Mouse (Mus musculus): ENCODE data around the gene Micu1. TPM values are rescaled to one million over a fixed set of nuclear protein-coding genes. Genes with fewer than 3 reads are reported as not detected.

Gene Micu1
- polyA plus RNA-seq, 1 experiment: 74.1 TPM

GRCm38 (mm10) chr10:59900939-59901338, 198.7 kb downstream of the Micu1 start:
- H3K27ac ChIP-seq (ENCODE audit: insufficient read depth, low read length): no peak overlapping the region
- TF ChIP-seq CTCF (IDR thresholded peaks at IDR 0.05; ENCODE audit: borderline replicate concordance, insufficient read depth, low read length): no peak
- TF ChIP-seq POLR2A (IDR thresholded peaks at IDR 0.05; ENCODE audit: low read depth, low read length): no peak
- H3K4me1 ChIP-seq (ENCODE audit: control insufficient read depth, insufficient read depth, low read length): peaks cover 17% of the 10 kb centered on the region
- no peak overlapping the region for H3K4me3 ChIP-seq (ENCODE audit: insufficient read depth, low read length)

GRCm38 (mm10) chr10:59901463-59901862, 199.2 kb downstream of the Micu1 start:
- H3K4me1 ChIP-seq (ENCODE audit: control insufficient read depth, insufficient read depth, low read length): peaks cover 17% of the 10 kb centered on the region
- no peak overlapping the region for H3K4me3 ChIP-seq (ENCODE audit: insufficient read depth, low read length)
- no peak for TF ChIP-seq POLR2A (IDR thresholded peaks at IDR 0.05; ENCODE audit: low read depth, low read length)
- TF ChIP-seq CTCF (IDR thresholded peaks at IDR 0.05; ENCODE audit: borderline replicate concordance, insufficient read depth, low read length): no peak
- no peak overlapping the region for H3K27ac ChIP-seq (ENCODE audit: insufficient read depth, low read length)

DNA sequence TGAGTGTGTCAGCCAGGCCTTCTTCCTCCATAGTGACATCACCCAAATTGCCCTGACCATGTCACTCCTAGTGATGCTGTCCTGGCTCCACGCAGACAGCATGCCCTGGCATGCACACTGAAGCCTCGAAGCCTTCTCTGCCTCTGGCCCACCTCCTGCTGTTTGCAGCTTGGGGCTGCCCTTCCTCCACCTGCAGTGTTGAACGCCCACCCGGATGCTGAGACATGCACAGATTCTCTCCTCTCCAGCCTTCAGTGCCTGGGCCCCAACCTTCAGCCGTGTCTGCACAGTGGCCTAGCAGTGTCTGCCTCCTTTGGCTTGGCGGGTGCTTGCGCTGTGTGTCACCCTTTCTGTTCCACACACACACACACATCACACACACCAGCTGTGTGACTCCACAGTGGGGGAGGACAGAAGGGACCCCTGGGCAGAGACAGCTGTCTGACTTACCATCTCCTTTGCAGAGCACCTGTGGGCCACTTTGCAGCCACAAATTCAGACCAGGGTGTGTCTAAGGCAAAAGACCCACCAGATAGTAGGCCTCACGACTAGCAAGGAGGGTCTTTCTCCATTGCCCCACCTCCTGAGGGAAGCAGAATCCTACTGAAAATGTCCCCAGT, 199.8 kb downstream of the Micu1 start:
- TF ChIP-seq POLR2A (IDR thresholded peaks at IDR 0.05; ENCODE audit: low read depth, low read length): no peak
- Histone ChIP-seq H3K4me3 (ENCODE audit: insufficient read depth, low read length) (no peak overlapping the region), H3K4me1 (ENCODE audit: control insufficient read depth, insufficient read depth, low read length) (peaks cover 12% of the 10 kb centered on the region), H3K27ac (ENCODE audit: insufficient read depth, low read length) (no peak overlapping the region)

GRCm38 (mm10) chr10:59902606-59902990, 200.3 kb downstream of the Micu1 start:
- no peak for TF ChIP-seq POLR2A (IDR thresholded peaks at IDR 0.05; ENCODE audit: low read depth, low read length)
- TF ChIP-seq CTCF (IDR thresholded peaks at IDR 0.05; ENCODE audit: borderline replicate concordance, insufficient read depth, low read length): no peak
- H3K4me3 ChIP-seq (ENCODE audit: insufficient read depth, low read length): no peak overlapping the region
- peaks cover 6% of the 10 kb centered on the region for H3K4me1 ChIP-seq (ENCODE audit: control insufficient read depth, insufficient read depth, low read length)
- no peak overlapping the region for H3K27ac ChIP-seq (ENCODE audit: insufficient read depth, low read length)

DNA sequence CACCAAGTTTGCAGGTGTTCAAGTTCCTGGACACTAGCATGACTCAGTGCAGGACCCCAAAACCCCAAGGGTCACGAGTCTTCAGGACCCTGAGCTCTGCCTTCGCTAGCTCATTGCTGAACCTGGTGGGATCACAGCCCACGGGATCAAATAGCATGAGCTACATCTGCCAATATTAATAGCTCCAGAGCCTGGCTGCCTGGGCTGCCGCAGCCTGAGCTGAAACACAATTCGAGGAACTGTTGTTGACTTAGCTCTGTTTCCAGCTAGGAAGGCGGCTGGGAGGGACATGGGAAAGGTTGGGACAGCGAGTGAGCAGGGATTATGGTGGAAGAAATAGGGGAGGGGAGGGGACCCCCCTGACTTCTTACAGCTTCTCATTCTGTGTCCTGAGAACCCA, 200.9 kb downstream of the Micu1 start:
- no peak for TF ChIP-seq POLR2A (IDR thresholded peaks at IDR 0.05; ENCODE audit: low read depth, low read length)
- no peak for TF ChIP-seq CTCF (IDR thresholded peaks at IDR 0.05; ENCODE audit: borderline replicate concordance, insufficient read depth, low read length)
- Histone ChIP-seq H3K4me1 (ENCODE audit: control insufficient read depth, insufficient read depth, low read length) (peaks cover 6% of the 10 kb centered on the region), H3K27ac (ENCODE audit: insufficient read depth, low read length) (0 out of 2 replicates have a peak overlapping the region, but pooled peaks have one; percentile 6), H3K4me3 (ENCODE audit: insufficient read depth, low read length) (no peak overlapping the region)

GRCm38 (mm10) chr10:59907080-59907609, 204.9 kb downstream of the Micu1 start:
- peaks cover 14% of the 10 kb centered on the region for H3K4me1 ChIP-seq (ENCODE audit: control insufficient read depth, insufficient read depth, low read length)

GRCm38 (mm10) chr10:59907695-59908299, 205.5 kb downstream of the Micu1 start:
- TF ChIP-seq POLR2A (IDR thresholded peaks at IDR 0.05; ENCODE audit: low read depth, low read length) (no peak), CTCF (IDR thresholded peaks at IDR 0.05; ENCODE audit: borderline replicate concordance, insufficient read depth, low read length) (no peak)
- Histone ChIP-seq H3K27ac (ENCODE audit: insufficient read depth, low read length) (peak overlapping the region; percentile 98), H3K4me1 (ENCODE audit: control insufficient read depth, insufficient read depth, low read length) (peaks cover 14% of the 10 kb centered on the region), H3K4me3 (ENCODE audit: insufficient read depth, low read length) (no peak overlapping the region)

More at GRCm38 (mm10) chr10:59907080-59907609, 204.9 kb downstream of the Micu1 start:
- TF ChIP-seq POLR2A (IDR thresholded peaks at IDR 0.05; ENCODE audit: low read depth, low read length) (no peak), CTCF (IDR thresholded peaks at IDR 0.05; ENCODE audit: borderline replicate concordance, insufficient read depth, low read length) (no peak)
- peak overlapping the region; percentile 46 for H3K27ac ChIP-seq (ENCODE audit: insufficient read depth, low read length)
- H3K4me3 ChIP-seq (ENCODE audit: insufficient read depth, low read length): no peak overlapping the region

DNA sequence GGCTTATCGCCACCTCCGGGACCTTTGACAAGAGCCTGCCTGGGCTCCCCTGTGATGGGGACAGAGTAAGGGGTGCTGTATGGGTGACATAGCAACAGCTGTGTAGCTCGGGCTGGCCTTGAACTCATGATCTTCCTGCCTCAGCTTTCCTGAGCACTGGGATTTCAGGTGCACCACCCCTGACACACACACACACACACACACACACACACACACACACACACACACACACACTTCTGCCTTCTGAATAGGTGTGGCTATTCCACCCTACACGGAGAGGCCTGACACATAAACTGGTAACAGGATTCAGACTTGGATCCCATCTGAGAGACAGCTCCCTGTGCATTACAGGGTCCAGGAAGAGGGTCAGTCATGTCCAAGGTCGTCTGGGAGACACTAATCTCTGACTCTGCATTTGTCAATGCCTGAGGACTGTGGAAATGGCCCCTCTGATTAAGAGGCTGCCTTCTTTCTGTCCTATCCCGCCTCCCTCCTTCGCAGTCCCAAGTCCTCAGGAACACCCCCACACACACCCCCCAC, 206.6 kb downstream of the Micu1 start:
- peak overlapping the region; percentile 98 for H3K27ac ChIP-seq (ENCODE audit: insufficient read depth, low read length)
- H3K4me1 ChIP-seq (ENCODE audit: control insufficient read depth, insufficient read depth, low read length): peaks cover 14% of the 10 kb centered on the region
- no peak overlapping the region for H3K4me3 ChIP-seq (ENCODE audit: insufficient read depth, low read length)
- TF ChIP-seq CTCF (IDR thresholded peaks at IDR 0.05; ENCODE audit: borderline replicate concordance, insufficient read depth, low read length) (no peak), POLR2A (IDR thresholded peaks at IDR 0.05; ENCODE audit: low read depth, low read length) (peak; percentile 18; the same call in 1 of the 2 replicates)

GRCm38 (mm10) chr10:59909357-59909847, 207.1 kb downstream of the Micu1 start:
- TF ChIP-seq POLR2A (IDR thresholded peaks at IDR 0.05; ENCODE audit: low read depth, low read length): no peak; the same call in 1 of the 2 replicates
- no peak for TF ChIP-seq CTCF (IDR thresholded peaks at IDR 0.05; ENCODE audit: borderline replicate concordance, insufficient read depth, low read length)
- Histone ChIP-seq H3K4me1 (ENCODE audit: control insufficient read depth, insufficient read depth, low read length) (peaks cover 14% of the 10 kb centered on the region), H3K4me3 (ENCODE audit: insufficient read depth, low read length) (no peak overlapping the region), H3K27ac (ENCODE audit: insufficient read depth, low read length) (peak overlapping the region; percentile 98)

DNA sequence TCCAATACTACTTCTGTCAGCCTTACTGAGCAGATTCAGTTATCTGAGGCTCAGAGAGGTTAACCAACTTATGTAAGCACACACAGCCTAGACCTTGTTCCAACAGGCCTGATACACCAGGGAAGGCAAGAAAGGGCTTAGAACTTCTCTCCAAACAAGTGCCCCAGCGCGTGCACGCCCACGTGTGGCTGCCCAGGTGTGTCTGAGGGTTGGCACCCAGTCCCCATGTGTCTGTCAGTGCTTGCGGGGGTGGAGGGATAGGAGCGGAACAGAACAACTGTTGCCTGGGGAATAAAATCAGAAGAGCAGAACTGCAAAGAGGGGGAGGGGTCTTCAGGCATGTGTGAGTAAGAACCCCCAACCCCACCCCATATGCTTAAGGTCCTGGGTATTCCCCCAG, 208.8 kb downstream of the Micu1 start:
- no peak overlapping the region for H3K4me3 ChIP-seq (ENCODE audit: insufficient read depth, low read length)
- H3K27ac ChIP-seq (ENCODE audit: insufficient read depth, low read length): no peak overlapping the region
- no peak for TF ChIP-seq CTCF (IDR thresholded peaks at IDR 0.05; ENCODE audit: borderline replicate concordance, insufficient read depth, low read length)
- no peak for TF ChIP-seq POLR2A (IDR thresholded peaks at IDR 0.05; ENCODE audit: low read depth, low read length)
- peaks cover 19% of the 10 kb centered on the region for H3K4me1 ChIP-seq (ENCODE audit: control insufficient read depth, insufficient read depth, low read length)
